Mouse (Mus musculus) gastrocnemius, postnatal 36 days (tissue): ENCODE data around the gene Tekt1. TPM values are rescaled to one million over a fixed set of nuclear protein-coding genes. Genes with fewer than 3 reads are reported as not detected.
"Not testable (repeated sequence)": the region's sequence is repeated elsewhere in the genome, so short reads cannot be mapped to it uniquely, and the experiment has no call there.

Experiments used
- DNase-seq, 2 experiments: peaks; one replicate each; pipeline ENCODE4 v3.0.0; 2022
- intact Hi-C: fragments of 180-260 bp; cut with DNase I; formaldehyde crosslinking; loops from one replicate; pipeline ENCODE4 v1.15.1; 2025
- total RNA-seq, 2 experiments: library from RNA; stranded (reverse); gene quantifications; 2 replicates each; pipeline ENCODE4 v1.2.3; 2021

The Tekt1 gene
- total RNA-seq, 2 experiments from 2014 or later = 0.92 to 1.1 TPM

GRCm38 (mm10) chr11:72344486-72344885 is 17.8 kb downstream of the Tekt1 start:
- intact Hi-C loops = loop anchor here (5.0 kb wide), 1 partner anchor 223 kb away; no protein-coding TSS in a partner anchor
- no peak for DNase-seq

- DNase-seq = peak in 1 of 2 experiments; percentile 42
- intact Hi-C loops = loop anchor here (5.0 kb wide), 1 partner anchor 223 kb away; no protein-coding TSS in a partner anchor
Measured at GRCm38 (mm10) chr11:72343904-72344303, 18.3 kb downstream of the Tekt1 start.

- intact Hi-C loops = loop anchor here (5.0 kb wide), 1 partner anchor 224 kb away; no protein-coding TSS in a partner anchor
- DNase-seq = not testable (repeated sequence)
Measured at GRCm38 (mm10) chr11:72343238-72343625, 19.0 kb downstream of the Tekt1 start.

GRCm38 (mm10) chr11:72342549-72343237 is 19.5 kb downstream of the Tekt1 start:
- peak; percentile 35 to 42 for DNase-seq
- intact Hi-C loops = loop anchor here (5.0 kb wide), 1 partner anchor 225 kb away; no protein-coding TSS in a partner anchor

GRCm38 (mm10) chr11:72339716-72340115 is 22.5 kb downstream of the Tekt1 start:
- no peak for DNase-seq
- intact Hi-C loops = loop anchor here (5.0 kb wide), 1 partner anchor 228 kb away; no protein-coding TSS in a partner anchor

- intact Hi-C loops = no loop called here
- no peak for DNase-seq
Measured at GRCm38 (mm10) chr11:72338437-72338871, 23.8 kb downstream of the Tekt1 start.

- intact Hi-C loops = no loop called here
- no peak for DNase-seq
Measured at GRCm38 (mm10) chr11:72336726-72337125, 25.5 kb downstream of the Tekt1 start.

GRCm38 (mm10) chr11:72334653-72335052 is 27.6 kb downstream of the Tekt1 start:
- no peak for DNase-seq
- intact Hi-C loops = no loop called here

- DNase-seq = no peak
- intact Hi-C loops = no loop called here
Measured at GRCm38 (mm10) chr11:72332951-72333667, 29.1 kb downstream of the Tekt1 start.

GRCm38 (mm10) chr11:72325701-72326100 is 36.5 kb downstream of the Tekt1 start:
- intact Hi-C loops = loop anchor here (2.0 kb wide), 1 partner anchor 101 kb away; no protein-coding TSS in a partner anchor
- DNase-seq = no peak

- DNase-seq = no peak
- intact Hi-C loops = loop anchor here (2.0 kb wide), 1 partner anchor 100 kb away; no protein-coding TSS in a partner anchor
Measured at GRCm38 (mm10) chr11:72324431-72324830, 37.8 kb downstream of the Tekt1 start.

- no peak for DNase-seq
- intact Hi-C loops = no loop called here
Measured at GRCm38 (mm10) chr11:72318026-72318425, 44.2 kb downstream of the Tekt1 start.

GRCm38 (mm10) chr11:72314151-72314895 is 47.9 kb downstream of the Tekt1 start, which contains the start of gene Fbxo39:
TSS of gene Fbxo39 (plus strand) at chr11:72314444.
- intact Hi-C loops = no loop called here
- DNase-seq = no peak

- intact Hi-C loops = no loop called here
Measured at GRCm38 (mm10) chr11:72311355-72312001, 50.8 kb downstream of the Tekt1 start.

GRCm38 (mm10) chr11:72310491-72310890 is 51.8 kb downstream of the Tekt1 start:
- no peak for DNase-seq
- intact Hi-C loops = no loop called here

More at GRCm38 (mm10) chr11:72311355-72312001, 50.8 kb downstream of the Tekt1 start:
- no peak for DNase-seq

GRCm38 (mm10) chr11:72308982-72309381 is 53.3 kb downstream of the Tekt1 start:
- DNase-seq = no peak
- intact Hi-C loops = no loop called here

GRCm38 (mm10) chr11:72307461-72307860 is 54.8 kb downstream of the Tekt1 start:
- intact Hi-C loops = no loop called here

GRCm38 (mm10) chr11:72302230-72302629 is 60.0 kb downstream of the Tekt1 start:
- intact Hi-C loops = no loop called here
- DNase-seq = peak; percentile 28 to 42

More at GRCm38 (mm10) chr11:72307461-72307860, 54.8 kb downstream of the Tekt1 start:
- DNase-seq = no peak

GRCm38 (mm10) chr11:72301334-72301733 is 60.9 kb downstream of the Tekt1 start, which contains the start of gene Xaf1:
TSS of gene Xaf1 (plus strand) at chr11:72301629.
- intact Hi-C loops = no loop called here
- DNase-seq = peak; percentile 50 to 59
